Mouse (Mus musculus) telencephalon, adult 2 months (tissue): ENCODE results near the gene Armc3.
"Not testable (repeated sequence)": the region's sequence is repeated elsewhere in the genome, so short reads cannot be mapped to it uniquely, and the experiment has no call there.

ENCODE experiments used
- DNase-seq: peaks from one replicate; pipeline ENCODE4 v3.0.0-alpha.2; 2011; ENCODE audit warnings: low read depth, low spot score

Gene Armc3

GRCm38 (mm10) chr2:19274583-19274982 lies 75.5 kb downstream of the Armc3 start:
- no peak for DNase-seq

- DNase-seq: peak; percentile 63
Observed at GRCm38 (mm10) chr2:19275602-19276539, 76.8 kb downstream of the Armc3 start.

DNA sequence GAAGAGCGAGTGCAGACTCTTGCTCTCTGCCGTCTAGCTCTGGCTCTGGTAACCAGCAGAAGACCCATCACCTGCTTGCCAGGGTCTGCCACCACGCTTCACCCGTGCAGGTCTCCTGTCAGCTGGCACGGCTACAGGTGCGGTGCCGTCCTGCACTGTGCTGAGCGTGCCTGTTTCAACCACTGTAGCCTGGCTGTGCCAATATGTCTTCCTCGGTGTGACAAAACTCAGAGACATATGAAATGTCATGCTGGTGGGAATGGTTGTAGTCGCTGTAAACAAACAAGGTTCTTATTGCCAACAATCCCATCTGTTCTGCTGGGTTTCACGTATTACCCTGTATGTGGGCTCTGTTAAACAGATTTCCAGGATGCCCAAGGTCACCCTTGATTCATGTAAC lies 81.2 kb downstream of the Armc3 start:
- DNase-seq: no peak

- DNase-seq: no peak
Observed at GRCm38 (mm10) chr2:19292366-19292765, 93.3 kb downstream of the Armc3 start.

DNA sequence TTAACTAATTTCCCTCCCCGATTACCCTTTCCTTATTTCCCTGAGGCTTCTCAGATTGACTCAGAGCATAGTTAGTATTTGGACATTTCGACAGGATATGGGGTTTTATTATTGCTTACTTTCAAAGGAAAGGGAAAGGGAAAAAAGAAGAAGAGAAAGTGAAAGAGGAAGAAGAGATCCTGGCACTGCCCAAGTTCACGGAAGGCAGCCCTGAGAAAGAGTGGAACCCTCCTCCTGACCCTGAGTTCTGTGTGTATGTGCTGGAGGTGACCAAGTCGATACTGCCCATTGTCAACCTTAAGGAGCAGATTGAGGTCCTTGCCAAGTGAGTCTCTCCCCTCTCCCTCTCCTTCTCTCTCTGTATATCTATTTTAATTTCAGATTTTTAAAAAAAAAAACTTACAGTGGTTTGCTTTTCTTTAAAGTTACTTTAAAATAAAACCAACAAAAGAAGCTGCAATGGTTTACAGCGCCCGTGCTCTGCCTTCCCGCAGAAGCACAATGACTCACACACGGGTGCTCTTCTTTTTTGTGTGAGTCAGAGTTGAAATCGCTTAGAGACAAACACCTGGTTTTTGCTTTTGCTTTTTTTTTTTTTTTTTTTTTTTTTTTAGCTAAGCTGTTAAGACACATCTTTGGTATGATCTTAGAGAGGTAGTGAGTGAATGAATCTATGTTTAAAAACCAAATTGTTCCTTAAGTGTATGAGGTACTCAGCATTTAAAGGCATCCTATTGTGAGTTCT lies 101.4 kb downstream of the Armc3 start:
- DNase-seq: no peak

DNA sequence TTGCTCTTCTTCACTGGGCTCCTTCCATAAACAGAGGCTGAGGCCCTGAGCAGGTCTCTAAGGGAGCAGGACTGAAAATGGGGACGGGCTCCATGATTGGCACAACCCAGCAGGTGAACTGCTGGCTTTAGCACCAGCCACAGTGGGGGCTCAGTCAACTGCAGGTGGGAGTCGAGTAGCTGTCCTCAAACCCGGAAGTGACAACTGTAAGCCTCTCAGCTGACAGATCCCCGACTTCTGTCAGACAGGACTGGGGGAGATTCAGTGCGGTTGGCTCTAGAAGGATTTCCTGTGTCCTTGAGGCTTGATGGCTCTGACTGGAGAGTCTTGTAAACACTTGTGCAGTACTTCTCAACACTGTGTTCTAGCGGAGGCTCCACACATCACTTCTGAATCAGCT lies 102.1 kb downstream of the Armc3 start:
- no peak for DNase-seq

DNA sequence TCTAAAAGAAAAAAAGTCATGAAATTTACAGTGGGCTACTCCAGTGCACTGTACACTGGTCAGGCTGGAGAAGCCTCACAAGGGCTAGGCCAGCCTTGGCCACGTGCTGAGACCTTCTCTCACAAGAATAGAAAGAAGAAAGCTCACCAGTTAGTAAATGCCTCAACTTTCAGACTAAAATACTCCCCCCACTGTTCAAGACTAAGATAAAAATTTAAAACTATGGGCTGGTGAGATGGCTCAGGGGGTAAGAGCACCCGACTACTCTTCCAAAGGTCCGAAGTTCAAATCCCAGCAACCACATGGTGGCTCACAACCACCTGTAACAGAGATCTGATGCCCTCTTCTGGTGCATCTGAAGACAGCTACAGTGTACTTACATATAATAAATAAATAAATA lies 104.0 kb downstream of the Armc3 start:
- not testable (repeated sequence) for DNase-seq

DNA sequence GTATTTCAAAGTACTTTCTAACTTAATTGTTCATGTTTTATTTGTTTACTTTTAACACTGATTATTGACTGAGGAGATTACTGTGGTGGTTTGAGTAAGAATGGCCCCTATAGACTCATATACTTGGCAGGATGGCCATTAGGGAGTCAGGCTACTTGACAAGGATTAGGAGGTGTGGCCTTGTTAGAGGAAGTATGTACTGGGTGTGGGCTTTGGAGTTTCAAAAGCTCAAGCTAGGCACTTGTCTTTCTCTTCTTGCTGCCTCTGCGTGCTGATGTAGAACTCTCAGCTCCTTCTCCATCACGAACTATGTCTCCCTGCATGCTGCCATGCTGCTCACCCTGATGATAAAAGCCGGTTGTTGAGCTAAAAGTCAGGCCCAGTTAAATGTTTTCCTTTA lies 111.4 kb downstream of the Armc3 start:
- DNase-seq: no peak

- no peak for DNase-seq
Observed at GRCm38 (mm10) chr2:19316056-19316455, 117.0 kb downstream of the Armc3 start.

- DNase-seq: no peak
Observed at GRCm38 (mm10) chr2:19316691-19317090, 117.6 kb downstream of the Armc3 start.

DNA sequence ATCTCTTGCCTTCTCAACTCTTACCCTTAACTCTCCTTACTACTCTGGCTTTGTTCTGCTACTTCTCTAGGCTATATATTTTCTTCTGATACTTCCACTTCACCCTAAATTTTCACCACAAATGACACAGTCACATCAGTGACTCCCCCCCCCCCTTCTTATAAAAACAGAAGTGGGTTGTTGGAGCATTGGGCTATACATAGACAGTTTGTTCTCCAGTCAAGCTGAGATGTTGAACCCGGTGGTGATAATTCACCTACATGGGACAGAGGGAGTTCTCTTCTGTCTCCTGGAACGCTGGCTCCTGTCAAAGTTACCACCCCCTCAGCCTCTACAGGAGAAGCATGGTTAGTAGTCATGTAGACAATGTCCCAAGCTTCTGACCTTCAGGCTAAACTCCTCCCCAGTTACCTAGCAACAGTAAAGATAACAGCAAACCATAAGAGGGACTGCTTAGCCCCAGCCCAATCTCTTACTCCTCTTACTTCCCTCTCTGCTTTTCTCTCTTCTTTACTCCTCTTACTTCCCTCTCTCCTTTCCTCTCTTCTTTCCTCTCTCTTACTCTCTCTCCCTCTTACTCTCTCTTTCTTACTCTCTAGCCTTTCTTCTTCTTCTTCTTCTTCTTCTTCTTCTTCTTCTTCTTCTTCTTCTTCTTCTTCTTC lies 118.2 kb downstream of the Armc3 start:
- not testable (repeated sequence) for DNase-seq

DNA sequence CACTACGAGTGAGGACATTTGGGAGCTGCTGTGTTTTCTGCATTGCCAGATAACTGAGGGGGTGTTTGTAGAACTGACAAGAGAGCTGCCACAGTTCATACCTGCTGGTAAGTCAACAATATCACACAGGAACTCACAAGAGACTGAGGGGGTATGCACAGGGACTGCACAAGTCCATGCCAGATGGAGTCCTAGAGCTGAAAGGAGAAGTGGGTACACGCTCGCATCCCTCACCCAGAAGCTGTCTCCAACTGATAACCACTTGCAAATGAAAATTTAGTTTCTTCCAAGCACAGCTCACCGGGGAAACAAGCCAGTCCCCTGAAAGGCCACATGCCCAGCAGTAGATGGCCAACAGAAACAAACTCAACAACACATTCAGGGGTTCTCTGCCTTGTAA lies 119.4 kb downstream of the Armc3 start:
- no peak for DNase-seq

DNA sequence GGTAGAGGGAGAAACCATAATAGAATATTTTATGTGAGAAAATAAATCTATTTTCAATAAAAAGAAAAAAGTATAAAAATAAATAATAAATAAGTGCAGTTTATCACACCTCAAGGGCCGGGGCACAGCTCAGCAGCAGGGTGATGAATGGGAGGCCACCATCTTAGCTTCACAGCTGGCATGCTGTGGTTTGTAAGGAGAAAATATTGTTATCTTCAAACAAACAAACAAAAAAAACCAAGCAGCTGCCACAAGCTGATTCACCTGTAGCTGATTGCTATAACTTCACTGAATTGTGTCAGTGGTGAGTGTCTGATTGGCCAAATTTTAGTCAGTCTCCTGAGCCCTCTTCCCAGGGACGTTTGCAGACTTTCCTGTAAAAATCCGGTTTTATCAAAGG lies 120.2 kb downstream of the Armc3 start:
- DNase-seq: no peak

GRCm38 (mm10) chr2:19322448-19322847 lies 123.3 kb downstream of the Armc3 start:
- DNase-seq: no peak

- DNase-seq: no peak
Observed at GRCm38 (mm10) chr2:19326376-19326775, 127.3 kb downstream of the Armc3 start.

DNA sequence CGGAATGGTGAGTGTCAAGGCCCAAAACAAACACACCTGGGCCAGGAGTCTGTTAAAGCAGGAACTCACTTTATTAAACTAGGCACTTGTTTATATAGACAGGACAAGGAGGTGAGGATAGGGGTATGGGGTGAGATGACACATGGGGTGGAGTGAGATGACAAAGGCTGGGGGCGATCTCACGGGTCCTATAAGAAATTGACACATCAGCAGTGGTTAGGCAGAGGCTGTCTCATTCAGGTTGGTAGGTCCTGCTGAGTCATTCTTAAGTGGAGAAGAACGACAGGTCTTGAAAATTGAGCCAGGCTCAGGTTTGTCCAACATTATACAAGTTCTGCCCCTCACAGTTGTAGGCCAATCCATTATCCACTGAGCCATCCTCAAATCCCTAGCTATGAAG lies 128.7 kb downstream of the Armc3 start:
- DNase-seq: no peak

DNA sequence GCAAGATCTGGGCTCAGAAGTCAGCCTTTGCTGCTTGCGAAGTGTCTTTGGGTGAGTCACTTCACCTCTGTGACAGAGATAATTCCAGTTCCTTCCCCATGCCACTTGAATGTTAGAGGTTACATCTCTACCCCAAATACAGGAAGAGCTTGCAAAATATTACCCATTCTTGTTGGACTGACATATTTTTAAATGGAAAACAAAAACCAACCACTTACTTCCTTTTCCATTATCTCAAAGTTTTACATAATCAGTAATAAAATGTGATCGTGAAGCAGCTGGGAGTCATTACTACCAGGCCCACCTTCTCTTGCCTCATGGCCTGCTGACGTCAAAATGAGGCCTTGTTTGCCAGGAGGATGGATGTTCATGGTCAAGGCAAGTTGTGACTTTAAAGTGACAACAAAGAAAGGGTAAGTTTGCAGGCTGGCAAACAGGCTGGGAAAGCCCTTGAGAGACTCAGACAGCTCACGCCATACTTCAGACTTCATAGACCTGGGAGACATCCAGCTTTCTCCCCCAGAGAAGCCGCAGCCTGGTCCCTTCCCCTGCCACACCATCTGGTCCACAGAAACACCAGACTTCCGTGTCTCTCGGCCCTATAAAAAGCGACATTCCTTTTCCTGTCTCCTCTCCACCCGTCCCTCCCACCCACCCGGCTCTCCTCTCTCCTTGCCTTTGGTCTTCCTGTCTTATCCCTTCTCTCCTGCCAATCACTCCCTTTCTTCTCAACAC lies 145.0 kb downstream of the Armc3 start:
- DNase-seq: no peak

DNA sequence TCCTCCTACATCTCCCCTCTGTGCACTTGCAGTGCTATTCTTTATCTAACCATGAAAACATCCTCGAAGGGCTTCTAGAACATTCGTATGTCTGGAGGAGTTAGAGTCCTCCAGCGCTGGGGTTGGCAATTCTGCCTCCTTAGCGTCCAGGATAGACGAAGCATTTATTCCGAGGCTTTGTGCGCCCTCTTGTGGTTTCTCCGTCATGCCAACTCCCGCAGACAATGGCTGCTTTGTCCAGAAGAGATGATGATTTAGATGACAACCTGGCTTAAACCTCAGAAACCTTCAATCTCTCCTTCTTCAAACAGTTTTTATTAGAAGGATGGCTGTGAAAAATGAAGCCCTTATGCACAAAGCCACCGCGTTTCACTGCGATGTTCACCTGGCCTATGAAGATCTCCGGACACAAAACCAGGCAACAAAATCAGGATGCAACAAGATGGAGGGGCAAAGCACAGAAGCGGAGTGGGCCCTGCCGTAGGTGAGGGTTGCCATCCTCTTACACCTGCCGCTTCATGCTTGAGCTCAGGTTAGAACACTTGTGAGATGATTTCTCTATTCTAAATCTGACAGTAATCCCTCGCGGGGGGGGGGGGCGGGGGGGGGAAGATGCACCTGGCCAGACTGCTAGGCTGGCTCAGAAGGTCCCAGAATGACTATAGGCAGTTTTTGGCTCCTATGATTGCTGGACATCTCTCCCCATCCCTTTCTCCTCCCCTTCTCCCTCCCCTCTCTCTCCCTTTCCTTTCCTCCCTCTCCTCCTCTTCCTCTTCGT lies 145.7 kb downstream of the Armc3 start:
- DNase-seq: peak; percentile 91

GRCm38 (mm10) chr2:19345414-19345964 lies 146.4 kb downstream of the Armc3 start:
- DNase-seq: no peak

DNA sequence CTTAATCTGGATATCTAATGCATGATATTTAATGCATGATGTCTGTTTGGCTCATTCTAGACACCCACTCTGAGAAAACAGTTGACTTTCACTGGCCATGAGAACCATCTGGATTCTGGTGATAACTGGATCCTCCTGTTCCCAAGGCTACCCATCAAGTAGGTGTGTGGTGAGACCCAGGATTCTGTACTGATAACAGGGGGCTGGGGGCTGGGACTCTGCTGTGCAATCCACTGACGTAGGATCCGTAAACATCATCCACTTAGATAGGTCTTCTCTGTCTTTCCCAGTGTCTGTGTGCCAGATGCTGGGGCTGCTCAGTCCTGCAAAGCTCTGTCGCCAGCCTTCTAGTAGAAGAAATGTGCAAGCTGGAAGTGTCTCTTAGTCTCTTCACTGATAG lies 149.4 kb downstream of the Armc3 start:
- DNase-seq: no peak
